Mouse (Mus musculus): ENCODE measurements around the gene Sema4g.
"Not testable (repeated sequence)": the region's sequence is repeated elsewhere in the genome, so short reads cannot be mapped to it uniquely, and the experiment has no call there.

DNA sequence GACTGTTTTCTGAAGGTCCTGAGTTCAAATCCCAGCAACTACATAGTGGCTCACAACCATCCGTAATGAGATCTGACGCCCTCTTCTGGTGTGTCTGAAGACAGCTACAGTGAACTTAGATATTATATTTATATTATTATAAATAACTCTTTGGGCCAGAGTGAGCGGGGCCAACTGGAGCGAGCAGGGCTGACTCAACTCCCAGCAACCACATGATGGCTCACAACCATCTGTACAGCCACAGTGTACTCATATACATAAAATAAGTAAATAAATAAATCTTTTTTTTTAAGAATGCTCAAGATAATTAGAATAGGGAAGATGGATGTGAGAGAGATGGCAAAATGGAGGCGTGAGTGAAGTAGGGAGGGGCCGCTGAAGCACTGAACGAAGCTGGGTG, 49.3 kb downstream of the Sema4g start:
- not testable (repeated sequence) for TF ChIP-seq CTCF (IDR thresholded peaks at IDR 0.05 in 2 of 3, conservative IDR thresholded peaks at IDR 0.05 in 1 of 3; ENCODE audit: control insufficient read depth in 1 of 3, insufficient read depth in 1 of 3, low read depth in 2 of 3, low read length in 3 of 3, poor library complexity in 1 of 3, severe bottlenecking in 1 of 3); SMC3 (IDR thresholded peaks at IDR 0.05; ENCODE audit: low read depth, low read length); ELF1 (IDR thresholded peaks at IDR 0.05; ENCODE audit: low read depth, low read length); GATA1 (IDR thresholded peaks at IDR 0.05; ENCODE audit: low read depth, low read length)
